Mouse (Mus musculus): Measurements from ENCODE around the gene Armc3.

DNA sequence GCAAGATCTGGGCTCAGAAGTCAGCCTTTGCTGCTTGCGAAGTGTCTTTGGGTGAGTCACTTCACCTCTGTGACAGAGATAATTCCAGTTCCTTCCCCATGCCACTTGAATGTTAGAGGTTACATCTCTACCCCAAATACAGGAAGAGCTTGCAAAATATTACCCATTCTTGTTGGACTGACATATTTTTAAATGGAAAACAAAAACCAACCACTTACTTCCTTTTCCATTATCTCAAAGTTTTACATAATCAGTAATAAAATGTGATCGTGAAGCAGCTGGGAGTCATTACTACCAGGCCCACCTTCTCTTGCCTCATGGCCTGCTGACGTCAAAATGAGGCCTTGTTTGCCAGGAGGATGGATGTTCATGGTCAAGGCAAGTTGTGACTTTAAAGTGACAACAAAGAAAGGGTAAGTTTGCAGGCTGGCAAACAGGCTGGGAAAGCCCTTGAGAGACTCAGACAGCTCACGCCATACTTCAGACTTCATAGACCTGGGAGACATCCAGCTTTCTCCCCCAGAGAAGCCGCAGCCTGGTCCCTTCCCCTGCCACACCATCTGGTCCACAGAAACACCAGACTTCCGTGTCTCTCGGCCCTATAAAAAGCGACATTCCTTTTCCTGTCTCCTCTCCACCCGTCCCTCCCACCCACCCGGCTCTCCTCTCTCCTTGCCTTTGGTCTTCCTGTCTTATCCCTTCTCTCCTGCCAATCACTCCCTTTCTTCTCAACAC lies 145.0 kb downstream of the Armc3 start:
- no peak for TF ChIP-seq POLR2A (IDR thresholded peaks at IDR 0.05; ENCODE audit: insufficient read depth, low read length)
- no peak for TF ChIP-seq CTCF (IDR thresholded peaks at IDR 0.05; ENCODE audit: low read depth, low read length)
- no peak for TF ChIP-seq EP300 (IDR thresholded peaks at IDR 0.05; ENCODE audit: insufficient read depth, low read depth, low read length)
